In genomic region chr7:138940256-138940611, GRCm38 (mm10) we compare ENCODE assay signal across 8 mouse cellular contexts. TPM values are rescaled to one million over a fixed set of nuclear protein-coding genes. Genes with fewer than 3 reads are reported as not detected.
DNase-seq lines count a peak whose midpoint lies in the region; ATAC-seq lines count a peak whose summit lies in the region.

No protein-coding gene starts in this region.

- H3K27ac ChIP-seq in kidney, embryonic 16.5 days (ENCODE audit: low read length) = no peak overlapping the region
- no peak overlapping the region for H3K27ac ChIP-seq in heart, embryonic 13.5 days (replicated peaks)
- H3K27ac ChIP-seq in midbrain, embryonic 15.5 days = peak overlapping the region; percentile 54

- H3K36me3 ChIP-seq in kidney, embryonic 16.5 days (ENCODE audit: insufficient read depth, low read length) = no peaks in the 10 kb centered on the region
- no peaks in the 10 kb centered on the region for H3K36me3 ChIP-seq in heart, embryonic 13.5 days
- no peaks in the 10 kb centered on the region for H3K36me3 ChIP-seq in midbrain, embryonic 15.5 days (replicated peaks)

- peaks cover 9% of the 10 kb centered on the region for H3K4me1 ChIP-seq in kidney, embryonic 16.5 days (ENCODE audit: insufficient read depth, low read length)
- peaks cover 15% of the 10 kb centered on the region for H3K4me1 ChIP-seq in heart, embryonic 13.5 days
- 0 out of 2 replicates have a peak, but pooled peaks cover 5% of the 10 kb centered on the region for H3K4me1 ChIP-seq in midbrain, embryonic 15.5 days

- H3K4me3 ChIP-seq in kidney, embryonic 16.5 days (ENCODE audit: low read length) = peak overlapping the region; percentile 52
- H3K4me3 ChIP-seq in heart, embryonic 13.5 days = peak overlapping the region; percentile 59
- H3K4me3 ChIP-seq in midbrain, embryonic 15.5 days = peak overlapping the region; percentile 57

- H3K9ac ChIP-seq in kidney, embryonic 16.5 days (replicated peaks; ENCODE audit: low read length) = peak overlapping the region; percentile 22; the same call in 1 of the 2 replicates
- peak overlapping the region; percentile 62 for H3K9ac ChIP-seq in heart, embryonic 13.5 days
- peak overlapping the region; percentile 64 for H3K9ac ChIP-seq in midbrain, embryonic 15.5 days

- no peak for DNase-seq in kidney, adult 8-10 months
- DNase-seq in cerebellum, postnatal 10 days = peak; percentile 83 to 86
- DNase-seq in left cerebral cortex, adult 11 months (ENCODE audit: low spot score) = peak; percentile 63
- DNase-seq in adipocyte (ENCODE audit: low spot score) = no peak

- peak overlapping the region; percentile 80 for H3K4me2 ChIP-seq in kidney, embryonic 16.5 days (replicated peaks; ENCODE audit: low read depth, low read length)
- H3K4me2 ChIP-seq in heart, embryonic 13.5 days = peak overlapping the region; percentile 91
- peak overlapping the region; percentile 73 for H3K4me2 ChIP-seq in midbrain, embryonic 15.5 days

- peak; percentile 49; the same call in 1 of the 2 replicates for ATAC-seq in kidney, embryonic 16.5 days (ENCODE audit: low FRiP score, low TSS enrichment)
- no peak for ATAC-seq in heart, embryonic 13.5 days (ENCODE audit: extremely low read depth, insufficient number of reproducible peaks, low FRiP score, low TSS enrichment)
- peak; percentile 73 for ATAC-seq in midbrain, embryonic 15.5 days (replicated peaks)
- ATAC-seq in inflammation-experienced regulatory T-cells, adult 6 months = no peak

- 0 out of 2 replicates have a peak, but pooled peaks cover 2% of the 10 kb centered on the region for H3K9me3 ChIP-seq in kidney, embryonic 16.5 days (ENCODE audit: low read length)
- H3K9me3 ChIP-seq in heart, embryonic 13.5 days = peaks cover 5% of the 10 kb centered on the region
- no peaks in the 10 kb centered on the region for H3K9me3 ChIP-seq in midbrain, embryonic 15.5 days

- WGBS in kidney, embryonic 16.5 days = 1% methylated on average over 17 of the region's 17 CpGs
- WGBS in heart, embryonic 13.5 days = 1% methylated on average over 17 of the region's 17 CpGs
- WGBS in midbrain, embryonic 15.5 days = 2% methylated on average over 17 of the region's 17 CpGs

- peaks cover 56% of the 10 kb centered on the region for H3K27me3 ChIP-seq in kidney, embryonic 16.5 days (ENCODE audit: insufficient read depth, low read length)
- peaks cover 77% of the 10 kb centered on the region for H3K27me3 ChIP-seq in heart, embryonic 13.5 days (replicated peaks)
- peaks cover 32% of the 10 kb centered on the region for H3K27me3 ChIP-seq in midbrain, embryonic 15.5 days (replicated peaks)

RNA-seq across cellular contexts. Expression of gene Jakmip3, which starts 0.3 kb away (rescaled TPM):
- 0.22 TPM in 2 replicates for polyA plus RNA-seq in kidney, embryonic 16.5 days (2015; fragmentation: Nextera tagmentation; extraction: Ambion mirVana)
- 0.10 TPM in 1 of 2 replicates, not detected in the other for polyA plus RNA-seq in heart, embryonic 13.5 days (2015; fragmentation: Nextera tagmentation; extraction: Ambion mirVana)
- 8.7 and 11.1 TPM in 2 replicates for polyA plus RNA-seq in midbrain, embryonic 15.5 days (2015; fragmentation: Nextera tagmentation; extraction: Ambion mirVana)
- under 1 TPM in 2 of 3 experiments, not detected in 1; 0.09 to 0.33 TPM for polyA plus RNA-seq in inflammation-experienced regulatory T-cells, adult 6 months (2017; shearing (Covaris generic))

RNA-seq across cellular contexts. Expression of gene Bnip3, which starts 30.9 kb away (rescaled TPM):
- 115 and 117 TPM in 2 replicates for polyA plus RNA-seq in kidney, embryonic 16.5 days (2015; fragmentation: Nextera tagmentation; extraction: Ambion mirVana)
- polyA plus RNA-seq in heart, embryonic 13.5 days (2015; fragmentation: Nextera tagmentation; extraction: Ambion mirVana) = 282 and 334 TPM in 2 replicates
- 85.5 and 87.5 TPM in 2 replicates for polyA plus RNA-seq in midbrain, embryonic 15.5 days (2015; fragmentation: Nextera tagmentation; extraction: Ambion mirVana)
- 10 to 100 TPM in 2 of 3 experiments, 1 to 10 TPM in 1; 3.2 to 17.6 (median 14.4) TPM for polyA plus RNA-seq in inflammation-experienced regulatory T-cells, adult 6 months (2017; shearing (Covaris generic))

Comparison
In these comparisons a context has a peak if more than half of its experiments do, and no peak if none do; other contexts are left out.
1. ATAC-seq: peak in kidney, embryonic 16.5 days (single experiment) and midbrain, embryonic 15.5 days (single experiment); none in heart, embryonic 13.5 days (single experiment) and inflammation-experienced regulatory T-cells, adult 6 months (single experiment).
2. DNase-seq: peak in cerebellum, postnatal 10 days (2 of 2) and left cerebral cortex, adult 11 months (single experiment); none in kidney, adult 8-10 months (0 of 2) and adipocyte (single experiment).
3. Peak in every context shown above with its lines, with median percentiles within 50 percentile points of each other: H3K4me2 ChIP-seq, H3K4me3 ChIP-seq and H3K9ac ChIP-seq.